Mouse (Mus musculus) midbrain, embryonic 14.5 days (tissue): ENCODE results near the gene Abhd17c. TPM values are rescaled to one million over a fixed set of nuclear protein-coding genes. Genes with fewer than 3 reads are reported as not detected.

Experiments used
- ATAC-seq: fragments of 200-750 bp; cut with Nextera tagmentation; 2 replicates; pipeline ENCODE4 v1.8.0; 2017; ENCODE audit warnings: moderate number of reproducible peaks, moderate library complexity; ENCODE audit not compliant: low FRiP score, low TSS enrichment
- DNase-seq: peaks from one replicate; pipeline ENCODE4 v3.0.0-alpha.2; 2015
- H3K27ac ChIP-seq: fragments of 300-500 bp; sonication (generic); replicated peaks from 2 replicates; pipeline ENCODE4 v1.5.1; 2014; ENCODE audit warnings: mild to moderate bottlenecking, low read depth, low read length, moderate library complexity
- H3K27me3 ChIP-seq: fragments of 300-500 bp; sonication (generic); 2 replicates; pipeline ENCODE4 v1.6.1; 2014; ENCODE audit warnings: low read length, control low read depth, mixed read lengths; ENCODE audit not compliant: control insufficient read depth, insufficient read depth
- H3K36me3 ChIP-seq: fragments of 300-500 bp; sonication (generic); 2 replicates; pipeline ENCODE4 v1.6.1; 2014; ENCODE audit warnings: low read length, control low read depth; ENCODE audit not compliant: control insufficient read depth, insufficient read depth
- H3K4me1 ChIP-seq: fragments of 300-500 bp; sonication (generic); 2 replicates; pipeline ENCODE4 v1.6.1; 2014; ENCODE audit warnings: mild to moderate bottlenecking, antibody characterized with exemption, low read length, control low read depth; ENCODE audit not compliant: control insufficient read depth, insufficient read depth
- H3K4me2 ChIP-seq: fragments of 300-500 bp; sonication (generic); 2 replicates; pipeline ENCODE4 v1.6.1; 2014; ENCODE audit warnings: mild to moderate bottlenecking, low read length, moderate library complexity
- H3K4me3 ChIP-seq: fragments of 300-500 bp; sonication (generic); replicated peaks from 2 replicates; pipeline ENCODE4 v1.5.1; 2014; ENCODE audit warnings: low read depth, low read length
- H3K9ac ChIP-seq: fragments of 300-500 bp; sonication (generic); replicated peaks from 2 replicates; pipeline ENCODE4 v1.6.1; 2014; ENCODE audit warnings: mild to moderate bottlenecking, low read length, moderate library complexity
- H3K9me3 ChIP-seq: fragments of 300-500 bp; sonication (generic); 2 replicates; pipeline ENCODE4 v1.6.1; 2016; ENCODE audit warnings: low read length, control low read depth, mixed read lengths; ENCODE audit not compliant: control insufficient read depth
- WGBS: fragments of 180-500 bp; shearing (Covaris S2); extraction: QIAGEN DNeasy Blood & Tissue Kit; methylation state at CpG from one replicate; pipeline ENCODE4 v1.1.7; 2014; 5-methylcytosine and 5-hydroxymethylcytosine counted together
- polyA plus RNA-seq: library from polyadenylated mRNA; unstranded; fragments of >200 nt; fragmentation: Nextera tagmentation; extraction: Ambion mirVana; gene quantifications from 2 replicates; pipeline ENCODE4 v1.2.1, GENCODE M21; 2014

Gene Abhd17c
- polyA plus RNA-seq, 1 experiment from 2014 or later, result 50.3 TPM

GRCm38 (mm10) chr7:84119216-84120105, 32.2 kb downstream of the Abhd17c start:
- H3K9me3 ChIP-seq, result no peaks in the 10 kb centered on the region
- H3K4me3 ChIP-seq, result no peak overlapping the region
- no peak overlapping the region for H3K4me2 ChIP-seq
- peak; percentile 34 for DNase-seq
- H3K36me3 ChIP-seq, result no peaks in the 10 kb centered on the region
- ATAC-seq, result no peak
- H3K9ac ChIP-seq, result no peak overlapping the region
- H3K27ac ChIP-seq, result no peak overlapping the region
- peaks cover 13% of the 10 kb centered on the region; the same call in 1 of the 2 replicates for H3K4me1 ChIP-seq
- no peaks in the 10 kb centered on the region for H3K27me3 ChIP-seq
- 53% methylated on average over 12 of the region's 12 CpGs for WGBS

GRCm38 (mm10) chr7:84117543-84118122, 34.1 kb downstream of the Abhd17c start:
- no peaks in the 10 kb centered on the region for H3K27me3 ChIP-seq
- H3K4me1 ChIP-seq, result peaks cover 29% of the 10 kb centered on the region
- DNase-seq (no peak), ATAC-seq (no peak)
- 91% methylated on average over 6 of the region's 6 CpGs for WGBS
- H3K27ac ChIP-seq, result no peak overlapping the region
- H3K9ac ChIP-seq, result no peak overlapping the region
- H3K9me3 ChIP-seq, result no peaks in the 10 kb centered on the region
- H3K4me2 ChIP-seq, result no peak overlapping the region
- no peak overlapping the region for H3K4me3 ChIP-seq
- H3K36me3 ChIP-seq, result no peaks in the 10 kb centered on the region; the same call in 1 of the 2 replicates

GRCm38 (mm10) chr7:84116621-84117542, 34.8 kb downstream of the Abhd17c start:
- Histone ChIP-seq H3K4me1 (peaks cover 32% of the 10 kb centered on the region), H3K27me3 (no peaks in the 10 kb centered on the region), H3K36me3 (peaks cover under 1% of the 10 kb centered on the region; the same call in 1 of the 2 replicates), H3K9me3 (no peaks in the 10 kb centered on the region), H3K27ac (no peak overlapping the region), H3K9ac (no peak overlapping the region), H3K4me3 (no peak overlapping the region), H3K4me2 (no peak overlapping the region)
- DNase-seq, result no peak
- no peak for ATAC-seq
- 86% methylated on average over 7 of the region's 7 CpGs for WGBS

- no peak overlapping the region for H3K9ac ChIP-seq
- no peak overlapping the region for H3K4me3 ChIP-seq
- 84% methylated on average over 2 of the region's 2 CpGs for WGBS
- no peak overlapping the region for H3K27ac ChIP-seq
- ATAC-seq (no peak), DNase-seq (no peak)
- H3K9me3 ChIP-seq, result no peaks in the 10 kb centered on the region
- no peaks in the 10 kb centered on the region for H3K27me3 ChIP-seq
- peaks cover 5% of the 10 kb centered on the region; the same call in 1 of the 2 replicates for H3K36me3 ChIP-seq
- H3K4me2 ChIP-seq, result no peak overlapping the region
- H3K4me1 ChIP-seq, result peaks cover 28% of the 10 kb centered on the region
Observed at GRCm38 (mm10) chr7:84115385-84115784, 36.3 kb downstream of the Abhd17c start.

- Histone ChIP-seq H3K4me3 (no peak overlapping the region), H3K9me3 (no peaks in the 10 kb centered on the region), H3K4me2 (no peak overlapping the region), H3K27me3 (no peaks in the 10 kb centered on the region), H3K36me3 (peaks cover 9% of the 10 kb centered on the region; the same call in 1 of the 2 replicates), H3K9ac (no peak overlapping the region), H3K4me1 (peaks cover 28% of the 10 kb centered on the region), H3K27ac (no peak overlapping the region)
- WGBS, result 85% methylated on average over 3 of the region's 3 CpGs
- ATAC-seq, result no peak
- DNase-seq, result no peak
Observed at GRCm38 (mm10) chr7:84114775-84115174, 36.9 kb downstream of the Abhd17c start.

- no peaks in the 10 kb centered on the region for H3K9me3 ChIP-seq
- no peak overlapping the region for H3K4me2 ChIP-seq
- peaks cover 14% of the 10 kb centered on the region; the same call in 1 of the 2 replicates for H3K36me3 ChIP-seq
- H3K27ac ChIP-seq, result peak overlapping the region; percentile 14; the same call in 1 of the 2 replicates
- H3K9ac ChIP-seq, result no peak overlapping the region
- no peaks in the 10 kb centered on the region for H3K27me3 ChIP-seq
- DNase-seq, result peak; percentile 57
- 0 out of 2 replicates have a peak, but pooled peaks have one; percentile 54 for ATAC-seq
- H3K4me3 ChIP-seq, result no peak overlapping the region
- 60% methylated on average over 8 of the region's 8 CpGs for WGBS
- H3K4me1 ChIP-seq, result peaks cover 19% of the 10 kb centered on the region
Observed at GRCm38 (mm10) chr7:84113035-84113390, 38.7 kb downstream of the Abhd17c start.

- Histone ChIP-seq H3K9ac (no peak overlapping the region), H3K36me3 (peaks cover 14% of the 10 kb centered on the region; the same call in 1 of the 2 replicates), H3K4me3 (no peak overlapping the region), H3K27ac (no peak overlapping the region), H3K4me1 (peaks cover 19% of the 10 kb centered on the region), H3K4me2 (no peak overlapping the region), H3K27me3 (no peaks in the 10 kb centered on the region), H3K9me3 (no peaks in the 10 kb centered on the region)
- ATAC-seq (peak; percentile 38; the same call in 1 of the 2 replicates), DNase-seq (peak; percentile 51)
- 49% methylated on average over 6 of the region's 6 CpGs for WGBS
Observed at GRCm38 (mm10) chr7:84112351-84113034, 39.2 kb downstream of the Abhd17c start.
